Mouse (Mus musculus) neural tube, embryonic 14.5 days (tissue): ENCODE results near the gene Gm20388. TPM values are rescaled to one million over a fixed set of nuclear protein-coding genes. Genes with fewer than 3 reads are reported as not detected.

Experiments used
- ATAC-seq: fragments of 200-750 bp; cut with Nextera tagmentation; 2 replicates; pipeline ENCODE4 v1.8.0; 2017; ENCODE audit warnings: low read depth, mild to moderate bottlenecking, moderate TSS enrichment, moderate library complexity
- H3K27ac ChIP-seq: fragments of 300-500 bp; sonication (generic); 2 replicates; pipeline ENCODE4 v1.5.1; 2014; ENCODE audit warnings: low read depth, mild to moderate bottlenecking, control low read depth, low read length, moderate library complexity, mixed read lengths
- H3K27me3 ChIP-seq: fragments of 300-500 bp; sonication (generic); 2 replicates; pipeline ENCODE4 v1.6.1; 2014; ENCODE audit warnings: low read length; ENCODE audit not compliant: control insufficient read depth, insufficient read depth
- H3K36me3 ChIP-seq: fragments of 300-500 bp; sonication (generic); 2 replicates; pipeline ENCODE4 v1.6.1; 2014; ENCODE audit warnings: low read length, mixed read lengths; ENCODE audit not compliant: control insufficient read depth, insufficient read depth
- H3K4me1 ChIP-seq: fragments of 300-500 bp; sonication (generic); 2 replicates; pipeline ENCODE4 v1.6.1; 2014; ENCODE audit warnings: low read length; ENCODE audit not compliant: control insufficient read depth, insufficient read depth
- H3K4me2 ChIP-seq: fragments of 300-500 bp; sonication (generic); 2 replicates; pipeline ENCODE4 v1.6.1; 2014; ENCODE audit warnings: mild to moderate bottlenecking, low read depth, low read length, control low read depth
- H3K4me3 ChIP-seq: fragments of 300-500 bp; sonication (generic); 2 replicates; pipeline ENCODE4 v1.5.1; 2014; ENCODE audit warnings: low read depth, low read length, control low read depth, mixed read lengths
- H3K9ac ChIP-seq: fragments of 300-500 bp; sonication (generic); replicated peaks from 2 replicates; pipeline ENCODE4 v1.6.1; 2014; ENCODE audit warnings: low read depth, mild to moderate bottlenecking, control low read depth, low read length, mixed read lengths
- H3K9me3 ChIP-seq: fragments of 300-500 bp; sonication (generic); 2 replicates; pipeline ENCODE4 v1.6.1; 2016; ENCODE audit warnings: low read length; ENCODE audit not compliant: control insufficient read depth
- WGBS: fragments of 180-500 bp; shearing (Covaris S2); extraction: QIAGEN DNeasy Blood & Tissue Kit; methylation state at CpG from one replicate; pipeline ENCODE4 v1.1.7; 2014; 5-methylcytosine and 5-hydroxymethylcytosine counted together
- polyA plus RNA-seq: library from polyadenylated mRNA; unstranded; fragments of >200 nt; fragmentation: Nextera tagmentation; extraction: Ambion mirVana; gene quantifications from 2 replicates; pipeline ENCODE4 v1.2.1, GENCODE M21; 2014

Gene Gm20388
- polyA plus RNA-seq, 1 experiment from 2014 or later = 10.3 TPM

GRCm38 (mm10) chr8:122430058-122430636, 2519.5 kb downstream of the Gm20388 start:
- Histone ChIP-seq H3K36me3 (peaks cover 16% of the 10 kb centered on the region), H3K27me3 (no peaks in the 10 kb centered on the region), H3K4me2 (no peak overlapping the region), H3K9me3 (no peaks in the 10 kb centered on the region), H3K4me1 (no peaks in the 10 kb centered on the region), H3K27ac (no peak overlapping the region), H3K4me3 (no peak overlapping the region), H3K9ac (no peak overlapping the region)
- WGBS = 90% methylated on average over 10 of the region's 10 CpGs
- ATAC-seq = no peak

GRCm38 (mm10) chr8:122430646-122431045, 2520.0 kb downstream of the Gm20388 start:
- ATAC-seq = no peak
- Histone ChIP-seq H3K4me3 (no peak overlapping the region), H3K27ac (no peak overlapping the region), H3K4me2 (no peak overlapping the region), H3K4me1 (no peaks in the 10 kb centered on the region), H3K9ac (no peak overlapping the region), H3K36me3 (peaks cover 16% of the 10 kb centered on the region), H3K27me3 (no peaks in the 10 kb centered on the region), H3K9me3 (no peaks in the 10 kb centered on the region)
- WGBS = 81% methylated on average over 3 of the region's 3 CpGs

- 35% methylated on average over 18 of the region's 18 CpGs for WGBS
- no peaks in the 10 kb centered on the region for H3K9me3 ChIP-seq
- H3K27me3 ChIP-seq = no peaks in the 10 kb centered on the region
- ATAC-seq = no peak
- H3K27ac ChIP-seq = no peak overlapping the region
- H3K36me3 ChIP-seq = peaks cover 21% of the 10 kb centered on the region
- H3K4me3 ChIP-seq = peak overlapping the region; percentile 26
- H3K4me2 ChIP-seq = peak overlapping the region; percentile 50
- H3K9ac ChIP-seq = peak overlapping the region; percentile 44
- H3K4me1 ChIP-seq = no peaks in the 10 kb centered on the region
Measured at GRCm38 (mm10) chr8:122431694-122432442, 2521.2 kb downstream of the Gm20388 start.

- peak within 1 kb of the TSS; percentile 50 for H3K4me2 ChIP-seq
- no peaks in the 10 kb centered on the region for H3K4me1 ChIP-seq
- 5% methylated on average over 44 of the region's 45 CpGs for WGBS
- peak within 1 kb of the TSS; percentile 44 for H3K9ac ChIP-seq
- peak; percentile 68; the same call in 1 of the 2 replicates for ATAC-seq
- H3K27me3 ChIP-seq = no peaks in the 10 kb centered on the region
- H3K27ac ChIP-seq = 0 out of 2 replicates have a peak within 1 kb of the TSS, but pooled peaks have one; percentile 22
- peak within 1 kb of the TSS; percentile 26 for H3K4me3 ChIP-seq
- H3K36me3 ChIP-seq = peaks cover 21% of the 10 kb centered on the region
- H3K9me3 ChIP-seq = no peaks in the 10 kb centered on the region
Measured at GRCm38 (mm10) chr8:122432443-122433268, 2522.0 kb downstream of the Gm20388 start, which contains the start of gene Cyba. Gene Cyba, minus strand, starts transcription at chr8:122432930.

GRCm38 (mm10) chr8:122433269-122433905, 2522.7 kb downstream of the Gm20388 start:
- H3K9ac ChIP-seq = no peak overlapping the region
- H3K4me2 ChIP-seq = no peak overlapping the region
- no peaks in the 10 kb centered on the region for H3K9me3 ChIP-seq
- no peak overlapping the region for H3K4me3 ChIP-seq
- ATAC-seq = peak; percentile 36
- H3K4me1 ChIP-seq = no peaks in the 10 kb centered on the region
- peaks cover 21% of the 10 kb centered on the region for H3K36me3 ChIP-seq
- no peaks in the 10 kb centered on the region for H3K27me3 ChIP-seq
- no peak overlapping the region for H3K27ac ChIP-seq
- WGBS = 72% methylated on average over 11 of the region's 11 CpGs

GRCm38 (mm10) chr8:122435375-122435774, 2524.7 kb downstream of the Gm20388 start:
- no peak overlapping the region for H3K4me3 ChIP-seq
- H3K4me1 ChIP-seq = no peaks in the 10 kb centered on the region
- WGBS = 93% methylated on average over 6 of the region's 6 CpGs
- no peaks in the 10 kb centered on the region for H3K9me3 ChIP-seq
- H3K27ac ChIP-seq = no peak overlapping the region
- no peaks in the 10 kb centered on the region for H3K27me3 ChIP-seq
- peaks cover 26% of the 10 kb centered on the region for H3K36me3 ChIP-seq
- H3K9ac ChIP-seq = no peak overlapping the region
- H3K4me2 ChIP-seq = no peak overlapping the region
- no peak for ATAC-seq

GRCm38 (mm10) chr8:122436146-122436545, 2525.5 kb downstream of the Gm20388 start:
- Histone ChIP-seq H3K9ac (no peak overlapping the region), H3K4me1 (no peaks in the 10 kb centered on the region), H3K4me3 (no peak overlapping the region), H3K9me3 (no peaks in the 10 kb centered on the region), H3K27ac (no peak overlapping the region), H3K4me2 (no peak overlapping the region), H3K27me3 (no peaks in the 10 kb centered on the region), H3K36me3 (peaks cover 26% of the 10 kb centered on the region)
- 95% methylated on average over 9 of the region's 9 CpGs for WGBS
- no peak for ATAC-seq

GRCm38 (mm10) chr8:122436586-122437125, 2526.0 kb downstream of the Gm20388 start:
- WGBS = 93% methylated on average over 20 of the region's 20 CpGs
- no peak overlapping the region for H3K9ac ChIP-seq
- no peak overlapping the region for H3K4me3 ChIP-seq
- H3K27ac ChIP-seq = no peak overlapping the region
- no peak overlapping the region for H3K4me2 ChIP-seq
- H3K36me3 ChIP-seq = peaks cover 26% of the 10 kb centered on the region
- H3K27me3 ChIP-seq = no peaks in the 10 kb centered on the region
- no peak for ATAC-seq
- no peaks in the 10 kb centered on the region for H3K4me1 ChIP-seq
- no peaks in the 10 kb centered on the region for H3K9me3 ChIP-seq
